11 mouse cellular contexts compared by ENCODE assay signal in genomic region chr5:28453523-28453922, GRCm38 (mm10). TPM values are rescaled to one million over a fixed set of nuclear protein-coding genes. Genes with fewer than 3 reads are reported as not detected.
"Had no signal": no experiment of that assay in that cellular context is flagged by ENCODE, and none has a peak within 500 bp of the region (broad histone marks: within the 10 kb centered on the region; RNA-seq: fewer than 3 reads in every experiment).

No protein-coding gene starts in this region.

- H3K9me3 ChIP-seq: kidney, embryonic 15.5 days; limb, embryonic 15.5 days; liver, embryonic 12.5 days had no signal

- H3K36me3 ChIP-seq: kidney, embryonic 15.5 days; limb, embryonic 15.5 days; liver, embryonic 12.5 days had no signal

- ATAC-seq: liver, embryonic 12.5 days had no signal

- H3K4me3 ChIP-seq: kidney, embryonic 15.5 days; limb, embryonic 15.5 days; liver, embryonic 12.5 days; megakaryocyte, embryonic 14.5 days had no signal

- DNase-seq: kidney, adult 11 months; kidney, postnatal 14 days; lung, embryonic 14.5 days; lung, postnatal 10 days; thymus, postnatal 4 days had no signal

- H3K27ac ChIP-seq: kidney, embryonic 15.5 days; limb, embryonic 15.5 days; liver, embryonic 12.5 days; macrophage had no signal

- H3K4me2 ChIP-seq: kidney, embryonic 15.5 days; limb, embryonic 15.5 days; liver, embryonic 12.5 days; lung, embryonic 14.5 days had no signal

- H3K9ac ChIP-seq: kidney, embryonic 15.5 days; limb, embryonic 15.5 days; liver, embryonic 12.5 days; lung, embryonic 14.5 days had no signal

RNA-seq across cellular contexts. Expression of gene Shh, which starts 13.5 kb away (rescaled TPM):
- polyA plus RNA-seq: liver, embryonic 12.5 days; liver, embryonic 16.5 days; macrophage had no signal
